Mouse (Mus musculus) limb, embryonic 14.5 days (tissue): Measurements from ENCODE around the gene Lyrm1. TPM values are rescaled to one million over a fixed set of nuclear protein-coding genes. Genes with fewer than 3 reads are reported as not detected.

Experiments used
- ATAC-seq: fragments of 200-750 bp; cut with Nextera tagmentation; 2 replicates; pipeline ENCODE4 v1.8.0; 2017; ENCODE audit warnings: low read depth, moderate number of reproducible peaks, moderate TSS enrichment; ENCODE audit not compliant: low FRiP score
- DNase-seq: peaks from one replicate; pipeline ENCODE4 v3.0.0-alpha.2; 2015; ENCODE audit warnings: low spot score
- H3K27ac ChIP-seq: fragments of 300-500 bp; sonication (generic); replicated peaks from 2 replicates; pipeline ENCODE4 v1.5.1; 2014; ENCODE audit warnings: low read depth, mild to moderate bottlenecking, low read length, moderate library complexity, mixed read lengths
- H3K27me3 ChIP-seq: fragments of 300-500 bp; sonication (generic); 2 replicates; pipeline ENCODE4 v1.6.1; 2014; ENCODE audit warnings: low read length, mixed read lengths; ENCODE audit not compliant: control insufficient read depth, insufficient read depth
- H3K36me3 ChIP-seq: fragments of 300-500 bp; sonication (generic); 2 replicates; pipeline ENCODE4 v1.6.1; 2014; ENCODE audit warnings: mild to moderate bottlenecking, low read length, moderate library complexity, mixed read lengths; ENCODE audit not compliant: control insufficient read depth, insufficient read depth
- H3K4me1 ChIP-seq: fragments of 300-500 bp; sonication (generic); 2 replicates; pipeline ENCODE4 v1.6.1; 2014; ENCODE audit warnings: antibody characterized with exemption, low read length, mixed read lengths; ENCODE audit not compliant: control insufficient read depth, insufficient read depth
- H3K4me2 ChIP-seq: fragments of 300-500 bp; sonication (generic); replicated peaks from 2 replicates; pipeline ENCODE4 v1.6.1; 2014; ENCODE audit warnings: low read depth, mild to moderate bottlenecking, low read length, moderate library complexity; ENCODE audit not compliant: severe bottlenecking
- H3K4me3 ChIP-seq: fragments of 300-500 bp; sonication (generic); replicated peaks from 2 replicates; pipeline ENCODE4 v1.5.1; 2014; ENCODE audit warnings: low read length
- H3K9ac ChIP-seq: fragments of 300-500 bp; sonication (generic); 2 replicates; pipeline ENCODE4 v1.6.1; 2014; ENCODE audit warnings: mild to moderate bottlenecking, low read depth, low read length, moderate library complexity; ENCODE audit not compliant: severe bottlenecking
- H3K9me3 ChIP-seq: fragments of 300-500 bp; sonication (generic); 2 replicates; pipeline ENCODE4 v1.6.1; 2016; ENCODE audit warnings: low read length; ENCODE audit not compliant: control insufficient read depth
- POLR2A ChIP-seq: fragments of 200-500 bp; IDR thresholded peaks from 2 replicates; pipeline ENCODE4 v1.8.0; 2012; ENCODE audit warnings: inconsistent platforms, mild to moderate bottlenecking, moderate library complexity, borderline replicate concordance; ENCODE audit not compliant: insufficient read depth, insufficient read length; ENCODE audit errors: extremely low read depth
- WGBS: fragments of 180-500 bp; shearing (Covaris S2); extraction: QIAGEN DNeasy Blood & Tissue Kit; methylation state at CpG from one replicate; pipeline ENCODE4 v1.1.7; 2014; 5-methylcytosine and 5-hydroxymethylcytosine counted together
- polyA plus RNA-seq, 2 experiments: library from polyadenylated mRNA; depleted of rRNA in 1 of 2; stranded (reverse) in 1 of 2; unstranded in 1 of 2; fragments of >200 nt; fragmentation: Nextera tagmentation in 1 of 2; extraction: Ambion mirVana in 1 of 2; gene quantifications; 2 replicates each; pipeline versions ENCODE4 v1.2.1 to v1.2.3; 2012 to 2014

Lyrm1 gene
- polyA plus RNA-seq, 2 experiments: 5.2 to 9.5 TPM

- H3K4me2 ChIP-seq: no peak overlapping the region
- 81% methylated on average over 4 of the region's 4 CpGs for WGBS
- ATAC-seq (no peak), DNase-seq (no peak)
- H3K4me1 ChIP-seq: no peaks in the 10 kb centered on the region
- no peaks in the 10 kb centered on the region for H3K27me3 ChIP-seq
- no peak for TF ChIP-seq POLR2A
- H3K9ac ChIP-seq: no peak overlapping the region
- H3K36me3 ChIP-seq: no peaks in the 10 kb centered on the region
- no peak overlapping the region for H3K27ac ChIP-seq
- no peak overlapping the region for H3K4me3 ChIP-seq
- H3K9me3 ChIP-seq: no peaks in the 10 kb centered on the region
Observed at GRCm38 (mm10) chr7:119921054-119921453, 25.4 kb downstream of the Lyrm1 start.

GRCm38 (mm10) chr7:119928783-119929440 lies 33.3 kb downstream of the Lyrm1 start:
- no peaks in the 10 kb centered on the region for H3K4me1 ChIP-seq
- ATAC-seq (no peak), DNase-seq (no peak)
- H3K4me3 ChIP-seq: no peak overlapping the region
- H3K36me3 ChIP-seq: no peaks in the 10 kb centered on the region
- no peak overlapping the region for H3K27ac ChIP-seq
- H3K9me3 ChIP-seq: no peaks in the 10 kb centered on the region
- 61% methylated on average over 2 of the region's 2 CpGs for WGBS
- no peak overlapping the region for H3K4me2 ChIP-seq
- TF ChIP-seq POLR2A: no peak
- no peak overlapping the region for H3K9ac ChIP-seq
- H3K27me3 ChIP-seq: no peaks in the 10 kb centered on the region

DNA sequence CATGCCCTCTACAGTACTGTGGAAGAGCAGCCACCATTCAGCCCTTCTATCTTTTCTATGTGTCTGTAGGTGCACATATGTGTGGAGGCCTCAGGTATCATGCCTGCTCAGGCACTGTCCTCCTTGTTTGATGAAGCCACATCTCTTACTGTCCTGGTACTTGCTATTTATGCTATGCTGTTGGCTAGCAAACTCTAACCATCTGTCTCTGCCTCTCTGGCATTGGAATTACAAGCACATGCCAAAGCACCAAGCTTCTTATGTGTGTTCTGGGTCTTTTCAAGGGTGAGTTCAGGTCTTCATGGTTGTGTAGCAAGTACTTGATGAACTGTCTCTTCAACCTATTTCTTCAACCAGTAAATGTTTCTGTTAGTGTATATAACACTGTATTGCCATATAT lies 40.7 kb downstream of the Lyrm1 start:
- ATAC-seq (no peak), DNase-seq (no peak)
- TF ChIP-seq POLR2A: no peak
- Histone ChIP-seq H3K9ac (no peak overlapping the region), H3K4me1 (no peaks in the 10 kb centered on the region), H3K27ac (no peak overlapping the region), H3K4me3 (no peak overlapping the region), H3K27me3 (no peaks in the 10 kb centered on the region), H3K36me3 (no peaks in the 10 kb centered on the region), H3K9me3 (no peaks in the 10 kb centered on the region), H3K4me2 (no peak overlapping the region)

DNA sequence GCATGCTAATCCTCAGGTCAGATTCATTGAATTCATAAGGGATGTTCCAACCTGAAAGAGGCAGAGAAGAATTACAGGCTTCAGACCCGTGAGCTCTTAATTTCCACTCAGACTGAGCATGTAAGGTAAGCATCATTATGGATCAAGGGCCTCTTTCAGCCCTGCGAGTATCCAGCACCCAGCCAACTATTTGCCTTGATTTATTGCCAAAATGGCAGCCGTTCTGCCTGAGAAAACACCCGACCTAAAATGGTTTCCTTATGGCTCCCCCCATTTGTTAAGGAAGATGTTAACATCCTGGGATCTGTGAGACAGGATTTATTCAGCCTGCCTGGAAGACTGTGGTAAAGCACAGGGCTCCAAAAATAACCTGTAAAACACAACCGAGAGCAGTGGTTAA lies 41.4 kb downstream of the Lyrm1 start:
- H3K4me3 ChIP-seq: no peak overlapping the region
- H3K4me2 ChIP-seq: no peak overlapping the region
- no peaks in the 10 kb centered on the region for H3K4me1 ChIP-seq
- ATAC-seq: no peak
- 54% methylated on average over 5 of the region's 5 CpGs for WGBS
- no peak for DNase-seq
- no peaks in the 10 kb centered on the region for H3K9me3 ChIP-seq
- H3K27ac ChIP-seq: no peak overlapping the region
- no peaks in the 10 kb centered on the region for H3K36me3 ChIP-seq
- TF ChIP-seq POLR2A: no peak
- H3K9ac ChIP-seq: no peak overlapping the region
- H3K27me3 ChIP-seq: no peaks in the 10 kb centered on the region

DNA sequence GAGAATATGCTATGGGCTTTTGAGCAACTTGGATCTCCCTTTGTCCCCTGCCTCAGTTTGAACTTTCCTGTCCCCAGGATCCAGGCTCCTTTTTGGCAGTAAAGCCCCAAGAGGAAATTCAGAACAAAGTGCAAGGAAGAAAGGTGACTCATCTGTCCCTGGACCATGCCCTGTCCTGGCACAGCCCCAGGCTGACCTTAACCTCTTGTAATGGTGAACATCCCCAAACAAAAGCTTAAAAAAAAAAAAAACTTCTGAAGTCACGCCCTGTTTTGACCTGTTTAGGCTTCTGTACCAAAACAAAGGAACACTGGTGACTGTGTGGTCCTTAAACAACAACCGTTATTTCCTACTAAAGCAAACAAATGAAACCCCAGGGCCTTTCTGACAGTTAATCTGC lies 45.9 kb downstream of the Lyrm1 start:
- 42% methylated on average over 2 of the region's 2 CpGs for whole genome bisulfite sequencing
- Histone ChIP-seq H3K4me1 (no peaks in the 10 kb centered on the region), H3K9me3 (no peaks in the 10 kb centered on the region), H3K27me3 (no peaks in the 10 kb centered on the region), H3K4me2 (no peak overlapping the region), H3K27ac (no peak overlapping the region), H3K36me3 (no peaks in the 10 kb centered on the region), H3K4me3 (no peak overlapping the region), H3K9ac (no peak overlapping the region)
- TF ChIP-seq POLR2A: no peak
- ATAC-seq (no peak), DNase-seq (no peak)

DNA sequence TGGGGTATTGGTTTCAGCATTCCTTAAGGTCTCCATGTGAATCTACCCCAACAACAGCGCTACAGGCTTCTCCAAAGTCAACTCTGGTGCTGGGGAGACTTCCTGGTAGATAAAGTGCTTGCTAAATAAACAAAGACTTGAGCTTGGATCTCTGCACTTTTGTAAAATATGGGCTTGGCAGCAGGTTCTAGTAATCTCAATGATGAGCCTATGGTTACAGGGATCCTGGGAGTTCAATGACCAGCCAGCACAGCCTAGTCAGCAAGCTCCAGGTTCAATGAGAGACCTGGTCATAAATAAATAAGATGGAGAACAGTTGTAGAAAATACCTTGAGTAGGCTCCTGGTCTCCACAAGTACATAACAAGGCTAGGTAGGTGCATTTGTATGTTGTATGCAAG lies 58.4 kb downstream of the Lyrm1 start:
- H3K27ac ChIP-seq: no peak overlapping the region
- no peaks in the 10 kb centered on the region for H3K27me3 ChIP-seq
- no peaks in the 10 kb centered on the region for H3K4me1 ChIP-seq
- DNase-seq (no peak), ATAC-seq (no peak)
- 81% methylated on average over 1 of the region's 1 CpGs for WGBS
- no peak overlapping the region for H3K4me3 ChIP-seq
- no peaks in the 10 kb centered on the region for H3K36me3 ChIP-seq
- TF ChIP-seq POLR2A: no peak
- H3K9me3 ChIP-seq: no peaks in the 10 kb centered on the region
- no peak overlapping the region for H3K9ac ChIP-seq
- no peak overlapping the region for H3K4me2 ChIP-seq
